Mouse (Mus musculus) brown adipose tissue, adult 24 weeks (tissue): ENCODE results near the gene Aox3. TPM values are rescaled to one million over a fixed set of nuclear protein-coding genes. Genes with fewer than 3 reads are reported as not detected.

ENCODE experiments used
- H3K27ac ChIP-seq: fragments of 200-500 bp; replicated peaks from 2 replicates; pipeline ENCODE4 v1.5.1; 2012; ENCODE audit warnings: low read depth, mild to moderate bottlenecking, low read length
- H3K4me1 ChIP-seq: fragments of 200-500 bp; 2 replicates; pipeline ENCODE4 v1.6.1; 2012; ENCODE audit warnings: low read length, mixed read lengths; ENCODE audit not compliant: control insufficient read depth, insufficient read depth, insufficient read length
- H3K4me3 ChIP-seq: fragments of 200-500 bp; 2 replicates; pipeline ENCODE4 v1.5.1; 2012; ENCODE audit warnings: low read depth, mild to moderate bottlenecking, low read length, moderate library complexity; ENCODE audit not compliant: insufficient read depth
- polyA plus RNA-seq: library from polyadenylated mRNA; stranded (reverse); fragments of >200 nt; gene quantifications from 2 replicates; pipeline ENCODE4 v1.2.4, GENCODE M21; 2012; ENCODE audit not compliant: missing spikeins, insufficient read depth, insufficient read length

Gene Aox3
- 0.63 TPM in 1 of 2 replicates, not detected in the other for polyA plus RNA-seq

DNA sequence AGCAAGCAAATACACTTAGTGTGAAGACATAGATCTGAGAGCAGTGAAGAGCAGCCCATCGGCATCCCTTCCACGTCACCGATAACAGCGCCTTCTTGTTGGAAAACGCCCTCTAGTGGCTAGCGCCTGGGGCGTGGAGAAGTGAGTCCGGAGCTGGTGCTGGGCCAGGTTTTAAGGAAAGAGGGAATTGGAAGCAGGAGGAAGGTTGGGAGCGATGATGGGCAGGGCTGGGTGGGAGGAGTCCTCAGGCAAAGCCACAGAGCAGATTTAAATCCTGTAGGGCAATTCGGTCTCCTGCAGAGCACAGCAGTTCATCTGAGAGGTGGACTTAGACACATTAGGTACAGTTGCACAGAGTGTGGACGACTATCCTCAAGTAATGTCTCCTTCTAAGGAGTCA, at the start of gene Aox3:
Gene Aox3, plus strand, starts transcription at position 251 of the 400 bp plus-strand sequence.
- Histone ChIP-seq H3K4me3 (no peak within 1 kb of the TSS), H3K4me1 (no peaks in the 10 kb centered on the region; the same call in 1 of the 2 replicates), H3K27ac (no peak within 1 kb of the TSS)

DNA sequence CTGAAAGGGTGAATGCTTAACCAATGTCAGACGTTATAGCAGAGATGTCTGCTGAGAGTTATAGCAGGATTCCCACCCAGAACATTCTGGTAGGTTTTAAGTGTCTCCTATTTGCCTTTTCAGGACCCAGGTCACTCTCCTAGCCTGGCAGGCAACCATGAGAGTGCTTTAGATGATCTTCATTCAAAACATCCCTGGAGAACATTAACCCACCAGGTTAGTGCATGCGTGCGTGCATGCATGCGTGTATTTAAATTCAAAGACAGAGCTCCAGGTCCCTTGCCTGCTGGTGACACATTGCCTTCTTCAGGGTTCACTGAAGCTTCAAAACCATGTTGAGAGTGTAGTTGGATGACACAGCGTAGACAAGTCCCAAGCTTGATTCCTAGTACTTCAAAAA, 47.8 kb upstream of the Aox3 start:
- H3K4me3 ChIP-seq = no peak overlapping the region
- H3K4me1 ChIP-seq = no peaks in the 10 kb centered on the region
- H3K27ac ChIP-seq = no peak overlapping the region

DNA sequence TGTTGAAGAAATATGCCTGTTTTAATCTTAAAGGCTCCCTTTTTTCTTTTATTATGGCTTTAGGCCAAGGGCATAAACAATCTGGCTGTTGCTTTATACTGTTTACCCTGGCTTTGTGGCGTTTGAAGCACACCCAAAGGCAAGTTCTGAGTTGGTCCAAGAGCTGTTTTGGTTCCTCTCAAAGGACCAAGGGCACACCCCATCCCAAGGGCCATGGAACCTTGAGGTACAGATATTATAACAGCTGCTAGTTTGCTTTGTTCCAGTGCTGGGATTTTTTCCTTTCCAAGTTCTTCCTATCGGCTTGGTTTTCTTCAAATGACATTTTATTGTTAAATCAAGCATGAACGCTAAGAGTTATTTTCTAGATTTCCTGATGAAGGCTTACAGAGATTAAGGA, 47.3 kb upstream of the Aox3 start:
- Histone ChIP-seq H3K4me3 (no peak overlapping the region), H3K27ac (no peak overlapping the region), H3K4me1 (no peaks in the 10 kb centered on the region)

DNA sequence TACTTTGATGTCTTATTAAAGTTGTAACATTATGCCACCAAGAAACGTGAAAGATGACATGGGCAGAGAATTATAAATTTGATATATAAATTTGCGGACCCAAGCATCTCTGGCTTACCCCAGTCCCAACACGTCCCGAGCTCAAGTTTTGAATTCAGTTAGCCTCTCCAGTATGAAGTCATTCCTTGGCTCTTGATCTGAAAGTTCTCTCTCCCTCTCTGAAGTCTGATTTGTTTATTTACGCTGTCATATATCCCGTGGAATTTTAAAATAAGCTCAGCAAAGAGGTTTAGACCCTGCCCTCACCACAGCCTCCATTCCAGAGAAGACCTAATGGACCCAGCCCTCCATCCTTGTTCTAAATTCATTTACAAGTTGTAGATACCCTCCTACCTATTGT, 43.7 kb upstream of the Aox3 start:
- no peak overlapping the region for H3K27ac ChIP-seq
- no peaks in the 10 kb centered on the region for H3K4me1 ChIP-seq
- no peak overlapping the region for H3K4me3 ChIP-seq

DNA sequence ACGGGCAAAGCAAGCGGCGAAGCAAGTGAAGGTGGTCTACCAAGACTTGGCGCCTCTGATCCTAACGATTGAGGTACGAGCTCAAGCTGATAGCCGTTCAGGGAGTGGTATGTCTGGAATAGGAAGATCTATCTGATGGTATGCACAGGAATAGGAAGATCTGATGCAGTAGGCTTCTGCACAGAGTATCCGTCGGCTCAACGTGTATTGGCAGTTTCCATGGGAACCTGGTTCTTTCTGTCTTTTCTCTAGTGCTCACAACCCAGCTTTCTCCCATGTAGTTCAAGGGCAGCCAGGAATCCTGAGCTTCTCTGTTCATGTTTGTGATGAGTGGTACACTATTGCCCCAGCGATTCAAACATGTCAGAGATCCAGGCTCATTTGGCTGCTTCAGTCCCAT, 42.8 kb upstream of the Aox3 start:
- H3K4me1 ChIP-seq = no peaks in the 10 kb centered on the region
- H3K4me3 ChIP-seq = no peak overlapping the region
- no peak overlapping the region for H3K27ac ChIP-seq

DNA sequence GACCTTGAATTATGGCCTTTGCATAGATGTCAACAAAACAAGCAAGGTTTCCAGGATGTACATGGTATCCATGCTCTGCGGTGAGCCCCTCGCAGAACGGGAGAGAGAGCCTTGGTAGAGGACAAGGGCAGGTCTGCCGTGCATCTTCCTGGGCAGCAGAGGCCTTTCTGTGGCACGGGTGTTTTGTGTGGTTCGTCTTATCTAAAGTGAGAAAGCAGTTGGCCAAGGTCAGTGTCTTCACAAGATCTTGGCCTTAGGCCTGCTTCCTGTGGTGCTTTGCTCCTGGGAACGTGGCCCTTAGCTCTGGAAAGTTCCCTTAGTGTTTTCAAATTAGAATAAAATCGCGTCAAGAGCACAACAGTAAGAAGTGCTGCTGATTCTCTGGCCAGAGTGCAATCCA, 41.9 kb upstream of the Aox3 start:
- Histone ChIP-seq H3K4me3 (no peak overlapping the region), H3K27ac (no peak overlapping the region), H3K4me1 (no peaks in the 10 kb centered on the region)

DNA sequence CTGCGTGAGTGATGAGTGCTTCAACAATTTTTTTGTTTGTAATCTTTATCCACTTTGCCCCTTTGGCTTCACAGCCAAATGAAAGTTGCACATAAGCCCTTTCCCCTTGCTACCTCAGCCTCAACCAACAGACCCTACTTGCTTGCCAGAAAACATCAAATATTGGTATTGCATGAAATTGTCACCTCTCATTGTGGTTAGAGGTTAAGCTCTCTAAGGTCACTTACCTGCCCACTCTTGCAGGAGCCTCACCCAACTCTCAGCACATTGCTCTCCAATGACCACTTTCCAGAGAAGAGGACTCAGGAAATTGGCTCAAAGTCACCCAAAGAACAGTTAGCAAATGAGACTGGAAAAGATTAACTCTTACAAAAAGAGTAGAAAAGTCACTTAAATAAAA, 41.4 kb upstream of the Aox3 start:
- no peak overlapping the region for H3K4me3 ChIP-seq
- 0 out of 2 replicates have a peak overlapping the region, but pooled peaks have one; percentile 5 for H3K27ac ChIP-seq
- no peaks in the 10 kb centered on the region for H3K4me1 ChIP-seq

DNA sequence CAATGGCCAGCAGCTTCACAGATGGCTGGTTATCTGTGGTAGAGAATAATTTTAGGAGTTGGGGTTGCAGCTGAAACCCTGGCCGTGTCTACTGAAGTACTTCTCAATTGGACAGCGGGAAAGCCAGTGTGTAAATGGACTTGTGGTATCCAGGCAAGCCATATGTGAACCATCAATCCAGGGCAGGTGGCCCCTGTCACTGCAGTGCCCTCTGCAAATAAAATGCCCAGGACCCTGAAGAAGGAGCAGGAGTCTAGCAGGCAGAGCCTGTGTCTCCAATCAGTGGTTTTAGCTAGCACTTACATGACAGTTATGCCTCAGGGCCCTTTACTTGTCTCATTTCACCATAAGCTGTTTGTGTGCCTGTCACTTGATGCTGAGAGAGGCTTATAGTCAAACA, 40.5 kb upstream of the Aox3 start:
- no peak overlapping the region for H3K27ac ChIP-seq
- no peaks in the 10 kb centered on the region for H3K4me1 ChIP-seq
- H3K4me3 ChIP-seq = no peak overlapping the region

DNA sequence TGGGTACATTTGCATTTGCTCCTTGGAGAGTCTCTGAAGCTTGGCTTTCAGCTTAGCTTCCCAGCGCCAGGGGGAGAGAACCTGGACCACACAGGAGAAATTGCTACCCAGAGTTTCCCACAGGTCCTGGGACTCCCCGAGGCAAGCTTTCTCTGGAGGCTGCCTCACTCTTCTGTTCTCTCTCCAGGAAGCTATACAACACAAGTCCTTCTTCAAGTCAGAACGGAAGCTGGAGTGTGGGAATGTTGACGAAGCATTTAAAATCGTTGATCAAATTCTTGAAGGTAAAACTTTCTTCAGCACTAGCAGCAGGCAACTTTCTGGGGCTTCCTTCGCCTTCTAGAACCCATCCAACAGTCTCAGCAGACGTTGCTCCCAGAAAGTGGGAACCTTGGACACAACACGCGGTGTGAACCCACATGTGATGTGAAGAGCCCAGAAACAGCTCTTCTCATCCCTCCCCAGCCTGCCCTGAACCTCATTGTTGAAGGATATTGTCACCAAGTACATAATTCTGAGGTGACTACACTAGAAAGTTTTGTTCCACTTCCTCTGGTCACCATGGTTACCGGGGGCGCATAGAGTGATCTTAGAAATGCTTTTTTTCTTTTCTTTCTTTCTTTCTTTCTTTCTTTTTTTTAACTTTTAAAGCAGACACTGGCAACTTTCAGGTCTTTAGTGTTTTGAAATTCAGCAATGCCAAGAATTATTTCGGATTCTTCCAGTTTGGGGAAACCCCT, 39.8 kb upstream of the Aox3 start:
- Histone ChIP-seq H3K27ac (no peak overlapping the region), H3K4me3 (no peak overlapping the region), H3K4me1 (no peaks in the 10 kb centered on the region)

DNA sequence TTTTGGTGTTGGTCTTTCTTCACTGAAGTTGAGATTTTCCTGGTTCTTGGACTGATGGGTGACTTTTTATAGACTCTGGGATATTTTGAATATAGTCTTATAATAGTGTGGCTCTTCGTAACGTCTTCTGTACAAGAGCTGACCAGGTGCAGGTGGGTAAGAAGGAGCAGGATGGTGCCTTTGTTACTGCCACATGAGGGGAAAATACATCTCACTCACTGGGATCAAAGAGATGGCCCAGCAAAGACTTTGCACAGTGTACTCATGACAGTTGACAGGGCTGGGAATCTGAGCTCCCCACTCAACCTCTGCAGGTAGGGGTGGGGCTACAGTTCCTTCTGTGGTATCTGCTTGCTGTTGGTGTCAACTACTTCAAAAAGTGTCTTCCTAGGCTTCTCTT, 38.7 kb upstream of the Aox3 start:
- no peak overlapping the region for H3K27ac ChIP-seq
- no peak overlapping the region for H3K4me3 ChIP-seq
- H3K4me1 ChIP-seq = no peaks in the 10 kb centered on the region

DNA sequence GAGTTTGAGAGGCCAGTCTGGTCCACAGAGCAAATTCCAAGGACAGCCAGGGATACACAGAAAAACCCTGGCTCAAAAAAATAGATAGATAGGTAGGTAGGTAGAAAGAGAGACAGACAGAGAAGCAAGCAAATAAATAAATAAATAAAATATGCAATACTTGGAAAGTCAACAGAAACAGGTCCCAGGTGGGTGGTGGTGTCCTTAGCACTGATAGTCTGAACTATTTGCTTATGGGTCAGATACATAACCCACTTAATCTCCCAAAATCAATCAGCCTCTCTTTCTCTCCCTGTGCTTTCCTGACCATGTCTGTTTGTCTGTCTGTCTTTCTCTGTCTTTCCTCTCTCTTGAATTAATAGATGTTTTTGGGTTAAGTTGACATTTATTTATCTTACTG, 35.0 kb upstream of the Aox3 start:
- Histone ChIP-seq H3K27ac (no peak overlapping the region), H3K4me3 (no peak overlapping the region), H3K4me1 (no peaks in the 10 kb centered on the region)

DNA sequence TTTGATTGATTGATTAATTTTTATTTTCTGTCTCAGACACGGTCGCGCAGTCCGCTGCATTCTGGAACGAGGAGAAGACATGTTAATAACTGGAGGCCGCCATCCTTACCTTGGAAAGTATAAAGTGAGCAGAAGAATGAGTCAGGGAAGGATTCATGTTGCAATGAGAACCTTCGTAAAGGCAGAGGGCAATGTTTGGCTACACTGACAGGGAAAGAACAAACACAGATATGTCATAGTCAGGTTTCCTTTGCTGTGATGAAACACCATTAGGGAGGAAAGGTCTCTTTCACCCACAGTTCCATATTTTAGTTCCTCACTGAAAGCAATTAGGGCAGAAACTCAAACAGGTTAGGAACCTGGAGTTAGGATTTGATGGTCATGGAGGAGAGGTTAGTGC, 34.5 kb upstream of the Aox3 start:
- H3K27ac ChIP-seq = no peak overlapping the region
- H3K4me1 ChIP-seq = no peaks in the 10 kb centered on the region
- no peak overlapping the region for H3K4me3 ChIP-seq

DNA sequence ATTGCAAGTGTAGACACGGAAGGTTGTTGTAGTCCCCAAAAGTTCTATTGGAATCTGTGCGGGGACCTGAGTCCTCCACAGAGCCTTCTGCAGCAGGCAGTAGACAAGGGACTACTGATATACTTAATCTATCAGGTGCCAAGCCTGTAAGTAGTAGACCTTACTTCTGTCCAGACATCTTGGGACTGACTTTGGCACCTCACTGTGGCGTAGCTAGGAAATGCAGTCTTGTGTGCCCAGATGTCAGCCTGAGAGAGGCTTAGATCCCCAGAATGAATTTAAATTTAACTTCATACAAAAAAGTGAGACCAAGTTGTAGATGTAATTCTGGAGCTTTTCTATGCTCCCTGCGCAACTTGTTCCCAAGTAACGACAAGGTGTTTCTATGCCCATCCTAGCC, 33.2 kb upstream of the Aox3 start:
- Histone ChIP-seq H3K4me1 (no peaks in the 10 kb centered on the region), H3K4me3 (no peak overlapping the region)

DNA sequence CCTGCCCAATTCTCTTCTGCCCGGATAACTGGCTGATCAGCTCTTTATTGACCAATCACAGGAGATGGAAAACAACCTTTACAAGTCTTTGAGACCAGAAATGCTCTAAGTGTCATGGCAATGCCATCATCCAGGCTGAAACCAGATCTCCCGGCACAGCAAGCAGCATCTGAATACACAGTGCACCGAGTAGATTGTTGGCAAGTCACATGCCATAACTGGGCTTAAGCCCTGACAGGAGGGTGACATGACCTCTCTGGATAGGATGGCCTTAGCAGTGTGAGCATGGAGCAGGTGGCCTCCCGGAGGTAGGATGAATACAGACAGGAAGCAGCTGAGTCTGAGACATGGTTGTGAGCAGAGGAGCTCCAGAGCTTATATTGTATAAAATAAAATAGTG, 32.5 kb upstream of the Aox3 start:
- H3K27ac ChIP-seq = no peak overlapping the region
- no peaks in the 10 kb centered on the region for H3K4me1 ChIP-seq
- H3K4me3 ChIP-seq = no peak overlapping the region

More for the DNA sequence above, 33.2 kb upstream of the Aox3 start:
- H3K27ac ChIP-seq = no peak overlapping the region

DNA sequence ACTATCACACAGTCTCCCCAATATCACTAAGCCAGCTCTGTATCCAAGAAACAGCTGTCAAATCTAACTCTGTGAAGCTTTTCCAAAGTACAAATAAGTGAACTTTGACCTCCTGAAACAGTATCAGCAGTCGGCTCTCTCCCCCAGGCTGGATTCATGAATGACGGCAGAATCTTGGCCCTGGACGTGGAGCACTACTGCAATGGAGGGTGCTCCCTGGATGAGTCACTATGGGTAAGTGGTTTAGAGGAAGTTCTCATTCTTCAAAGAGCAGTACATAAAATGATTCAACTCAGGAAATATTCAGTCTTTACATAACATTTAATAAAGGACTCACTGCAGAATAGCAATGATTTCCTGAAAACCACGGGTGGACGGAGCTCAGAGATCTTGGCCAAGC, 31.6 kb upstream of the Aox3 start:
- H3K4me3 ChIP-seq = no peak overlapping the region
- no peak overlapping the region for H3K27ac ChIP-seq
- H3K4me1 ChIP-seq = no peaks in the 10 kb centered on the region

DNA sequence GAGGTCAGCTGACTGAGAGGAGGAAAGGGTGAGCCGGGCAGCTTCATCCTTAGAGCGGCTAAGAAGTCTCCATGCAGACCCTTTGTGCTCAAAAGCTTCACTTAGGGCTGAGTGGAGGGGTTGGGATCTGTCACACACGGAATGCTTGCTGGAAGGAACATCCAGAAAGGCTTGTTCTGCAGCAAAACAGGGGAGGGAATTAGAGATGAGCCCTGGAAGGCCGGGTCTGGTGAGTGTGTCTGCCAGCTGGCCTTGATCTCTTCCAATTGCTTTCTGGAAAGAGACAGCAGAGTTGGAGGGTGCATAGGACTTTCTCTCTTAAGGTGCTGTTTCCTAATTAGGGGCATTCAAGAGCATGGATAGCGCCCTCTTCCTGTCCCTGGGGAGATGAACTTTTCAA, 23.6 kb upstream of the Aox3 start:
- no peak overlapping the region for H3K27ac ChIP-seq
- H3K4me3 ChIP-seq = no peak overlapping the region
- H3K4me1 ChIP-seq = no peaks in the 10 kb centered on the region
